Mouse (Mus musculus): ENCODE measurements around the gene Ncoa5. TPM values are rescaled to one million over a fixed set of nuclear protein-coding genes. Genes with fewer than 3 reads are reported as not detected.

The Ncoa5 gene
- total RNA-seq, 2 experiments from 2014 or later = 9.8 to 15.6 TPM

DNA sequence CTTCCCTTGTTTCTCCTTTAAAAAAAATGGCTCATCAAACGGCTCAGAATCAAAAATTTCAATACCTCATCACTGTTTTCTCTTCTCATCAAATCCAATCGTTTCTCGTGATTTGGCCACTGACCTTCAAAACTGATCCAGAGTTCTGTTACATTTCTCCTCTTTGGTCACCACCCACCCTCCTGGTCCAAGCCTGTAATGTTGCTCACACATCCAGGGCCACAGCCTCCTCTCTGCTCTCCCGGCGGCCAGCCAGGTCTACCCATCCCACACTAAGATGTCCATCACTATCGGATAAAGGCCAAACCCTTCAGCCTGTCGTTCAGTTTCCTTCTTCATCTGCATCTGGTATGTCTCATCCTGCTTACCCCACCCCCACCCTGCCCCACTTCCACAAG is 72.5 kb downstream of the Ncoa5 start:
- ATAC-seq (ENCODE audit: poor library complexity, severe bottlenecking) = no peak

DNA sequence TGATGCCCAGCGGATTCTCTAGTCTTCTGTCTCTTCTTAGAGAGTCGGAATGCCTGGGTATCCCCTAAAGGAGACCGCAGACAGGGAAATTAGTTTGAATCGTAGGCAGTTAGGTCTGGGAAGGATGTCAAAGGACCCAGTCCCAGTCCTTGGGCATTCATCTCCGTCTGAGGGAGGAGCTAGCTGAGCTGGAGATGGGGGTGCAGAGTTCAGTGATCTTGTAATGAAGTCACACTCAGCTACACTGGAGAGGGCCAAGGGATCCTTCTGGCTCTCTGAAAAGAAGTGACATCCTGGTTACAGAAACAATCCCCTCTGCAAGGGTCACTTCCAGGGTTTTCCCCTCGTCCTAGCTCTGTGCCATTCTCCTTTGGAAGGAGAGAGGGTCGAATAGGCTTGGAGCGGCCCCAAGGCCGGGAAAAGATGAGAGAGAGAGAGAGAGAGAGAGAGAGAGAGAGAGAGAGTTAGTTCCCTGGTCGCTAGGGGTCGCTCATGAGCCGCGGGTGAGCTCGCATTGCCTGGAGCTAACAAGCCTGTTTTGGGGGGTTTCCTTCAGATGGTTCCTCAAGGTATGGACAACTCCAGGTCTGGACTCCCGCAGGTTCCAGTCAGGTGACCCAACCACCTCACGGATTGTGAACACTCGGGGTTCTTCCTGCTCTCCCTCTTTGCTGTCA is 73.0 kb downstream of the Ncoa5 start:
- ATAC-seq (ENCODE audit: poor library complexity, severe bottlenecking) = peak; percentile 36; the same call in 1 of the 2 replicates

DNA sequence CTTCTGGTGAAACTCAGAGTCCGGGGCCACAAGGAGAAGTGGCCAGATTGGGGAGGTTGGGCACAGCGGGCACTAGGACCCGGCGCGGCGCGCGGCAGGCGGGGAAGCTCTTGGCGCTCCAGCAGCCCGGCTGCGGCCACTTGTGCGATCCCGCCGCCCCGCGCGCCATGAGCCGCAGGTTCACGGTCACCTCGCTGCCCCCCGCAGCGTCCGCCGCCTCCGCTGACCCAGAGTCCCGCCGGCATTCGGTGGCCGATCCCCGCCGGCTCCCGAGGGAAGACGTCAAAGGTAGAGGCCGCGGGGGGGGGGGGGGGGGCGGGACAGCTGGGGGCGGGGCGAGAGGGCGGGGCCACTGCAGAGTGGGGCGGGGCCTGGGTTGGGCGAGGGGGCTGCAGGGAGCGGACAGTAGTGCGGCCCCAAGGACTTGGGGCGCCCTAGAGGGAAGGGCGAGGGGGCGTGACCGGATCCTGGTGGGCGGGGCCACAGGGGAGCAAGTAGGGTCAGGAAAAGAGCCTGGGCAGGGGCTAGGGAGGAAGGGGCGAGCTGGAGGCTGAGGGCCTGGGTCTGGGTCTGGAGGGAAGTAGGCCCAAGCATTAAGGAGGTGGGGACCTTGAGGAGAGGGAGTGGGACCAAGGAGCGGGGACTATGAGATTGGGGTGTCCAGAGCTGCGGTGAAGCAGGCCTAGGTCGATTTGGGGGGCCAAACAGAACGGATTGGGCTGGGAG is 73.8 kb downstream of the Ncoa5 start, which contains the start of gene Slc12a5:
Slc12a5 (plus strand) TSS at position 87 of the 726 bp plus-strand sequence.
- peak; percentile 64 for ATAC-seq (ENCODE audit: poor library complexity, severe bottlenecking)

DNA sequence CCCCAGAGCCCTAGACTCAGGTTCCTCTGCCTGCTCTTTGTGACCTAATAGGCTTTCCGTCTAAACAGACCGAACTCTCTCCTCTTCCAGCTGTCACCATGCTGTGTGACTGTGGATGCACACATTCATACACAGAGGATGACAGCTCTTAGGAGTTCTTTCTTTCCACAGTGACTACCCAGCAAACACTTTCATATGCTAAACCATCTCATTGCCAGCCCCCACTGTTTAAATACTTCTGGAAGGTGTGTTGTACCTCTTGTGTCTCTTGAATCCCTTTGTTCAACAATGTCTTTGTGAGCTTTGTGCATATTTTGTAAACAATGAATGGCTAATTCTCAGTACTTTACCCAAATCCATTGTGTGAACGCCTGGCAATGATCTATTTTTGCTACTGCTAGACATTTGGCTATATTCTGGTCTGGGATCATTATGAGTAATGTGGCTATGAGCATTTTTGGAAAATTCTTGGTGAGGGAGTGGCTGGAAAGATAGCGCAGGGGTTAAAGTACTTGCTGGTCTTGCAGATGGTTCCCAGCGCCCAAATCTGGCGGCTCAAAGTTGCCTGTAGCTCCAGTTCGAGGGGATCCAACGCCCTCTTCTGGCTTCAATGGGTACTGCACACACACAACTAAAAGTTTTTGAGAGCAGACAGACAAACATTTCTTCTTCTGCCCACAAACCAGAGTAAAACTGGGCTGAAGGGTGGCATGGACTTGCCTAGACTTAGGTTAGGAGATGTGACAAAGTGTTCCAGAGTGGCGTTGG is 76.9 kb downstream of the Ncoa5 start:
- ATAC-seq (ENCODE audit: poor library complexity, severe bottlenecking) = no peak

DNA sequence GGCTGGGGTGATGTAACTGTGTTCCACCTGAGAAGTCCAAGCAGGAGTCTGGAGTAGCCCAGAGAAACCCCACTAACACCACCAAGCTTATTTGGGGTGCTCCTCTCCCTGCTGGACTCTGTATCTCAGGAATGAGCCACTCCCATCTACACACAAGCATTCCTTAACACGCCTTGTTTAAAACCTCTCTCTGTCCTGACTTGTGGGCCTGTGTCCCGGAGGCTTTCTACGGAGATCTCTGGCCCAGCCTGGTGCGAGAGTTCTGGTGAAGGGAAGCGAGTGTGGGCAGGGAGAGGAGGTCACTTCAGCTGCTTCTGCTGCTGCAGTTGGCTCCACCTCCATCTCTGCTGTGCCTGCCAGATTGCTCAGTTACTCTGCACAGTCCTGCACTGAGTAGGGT is 78.5 kb downstream of the Ncoa5 start:
- no peak for ATAC-seq (ENCODE audit: poor library complexity, severe bottlenecking)

DNA sequence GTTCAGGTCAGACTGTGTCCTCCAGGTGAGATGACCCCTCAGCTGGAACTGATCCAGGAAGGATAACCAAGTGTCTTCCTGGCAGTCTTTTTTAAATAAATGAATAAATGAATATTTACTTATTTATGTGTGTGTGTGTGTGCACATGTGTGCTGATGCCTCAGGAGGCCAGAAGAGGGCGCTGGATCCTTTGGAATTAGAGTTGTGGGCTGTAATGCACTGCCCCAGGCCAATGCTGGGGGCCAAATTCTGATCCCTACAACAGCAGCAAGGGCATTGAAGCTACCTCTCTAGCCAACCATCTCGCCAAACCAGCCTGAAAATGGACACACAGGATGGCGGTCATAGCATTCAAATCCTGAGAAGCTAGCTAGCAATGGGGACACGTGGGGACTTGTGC is 78.9 kb downstream of the Ncoa5 start:
- ATAC-seq (ENCODE audit: poor library complexity, severe bottlenecking) = no peak

DNA sequence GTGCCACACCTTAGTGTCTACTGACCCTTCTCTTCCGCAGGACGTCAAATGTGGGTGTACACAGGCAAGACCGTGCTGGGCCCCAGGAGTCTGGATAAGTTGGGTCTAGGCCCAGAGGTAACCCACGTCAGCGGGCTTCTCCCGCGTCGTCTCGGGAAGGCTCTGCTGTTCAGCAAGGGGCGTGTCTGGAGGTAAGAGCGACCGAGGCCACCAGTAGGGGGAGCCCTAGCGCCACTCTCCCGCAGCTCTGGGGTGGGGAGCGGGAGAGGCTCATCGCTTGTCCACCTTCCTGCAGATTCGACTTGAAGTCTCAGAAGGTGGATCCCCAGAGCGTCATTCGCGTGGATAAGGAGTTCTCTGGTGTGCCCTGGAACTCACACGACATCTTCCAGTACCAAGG is 81.4 kb downstream of the Ncoa5 start:
- peak; percentile 58 for ATAC-seq (ENCODE audit: poor library complexity, severe bottlenecking)

DNA sequence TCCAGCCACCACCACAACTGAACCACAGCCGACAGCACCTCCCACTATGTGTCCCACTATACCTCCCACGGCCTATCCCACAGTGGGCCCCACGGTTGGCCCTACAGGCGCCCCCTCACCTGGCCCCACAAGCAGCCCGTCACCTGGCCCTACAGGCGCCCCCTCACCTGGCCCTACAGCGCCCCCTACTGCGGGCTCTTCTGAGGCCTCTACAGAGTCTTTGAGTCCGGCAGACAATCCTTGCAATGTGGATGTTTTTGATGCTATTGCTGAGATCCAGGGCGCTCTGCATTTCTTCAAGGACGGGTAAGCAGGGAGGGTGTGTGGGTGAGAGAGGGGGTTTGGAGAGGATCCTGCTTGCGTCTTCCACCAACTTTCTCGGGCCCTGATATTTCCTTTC is 82.2 kb downstream of the Ncoa5 start:
- no peak for ATAC-seq (ENCODE audit: poor library complexity, severe bottlenecking)

DNA sequence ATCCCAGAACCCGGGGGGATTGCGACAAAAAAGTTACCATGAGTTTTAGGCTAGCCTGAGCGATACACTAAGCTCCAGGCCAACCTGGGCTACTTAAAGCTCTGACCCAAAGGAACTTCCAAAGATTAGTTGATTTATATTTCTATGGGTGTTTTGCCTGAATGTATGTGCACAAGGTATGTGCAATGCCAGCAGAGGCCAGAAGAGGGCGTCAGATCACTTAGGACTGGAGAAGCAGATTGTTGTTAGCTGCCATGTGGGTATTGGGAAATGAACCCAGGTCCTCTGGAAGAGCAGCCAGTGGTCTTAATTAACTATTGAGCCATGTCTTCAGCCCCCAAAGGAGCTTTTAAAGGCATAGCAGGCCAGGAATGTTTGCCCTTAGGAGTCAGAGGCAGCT is 82.9 kb downstream of the Ncoa5 start:
- no peak for ATAC-seq (ENCODE audit: poor library complexity, severe bottlenecking)

DNA sequence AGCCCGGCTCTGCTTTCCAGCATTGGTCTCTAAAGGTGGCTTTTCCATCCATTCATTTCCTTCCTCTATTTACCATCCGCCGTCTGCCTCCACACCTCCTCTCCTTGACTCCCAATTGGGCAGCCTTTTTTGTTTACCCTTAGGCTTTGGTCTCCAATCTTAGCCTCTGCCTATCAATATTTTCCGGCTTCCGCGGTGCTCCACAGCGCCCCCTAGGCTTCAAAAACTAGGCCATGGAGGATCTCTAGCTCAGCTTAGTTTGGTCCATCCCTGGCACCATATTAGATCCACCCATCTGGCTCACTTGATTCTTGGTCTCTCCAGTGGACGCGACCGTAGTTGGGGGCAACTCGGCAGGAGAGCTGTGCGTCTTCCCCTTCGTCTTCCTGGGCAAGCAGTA is 84.2 kb downstream of the Ncoa5 start:
- ATAC-seq (ENCODE audit: poor library complexity, severe bottlenecking) = 0 out of 2 replicates have a peak, but pooled peaks have one; percentile 8

Other genes with a start within 250 kb of the Ncoa5 start
- gene Snx21, start 249.0 kb downstream of the Ncoa5 start, total RNA-seq (2015) = 5.2 and 5.5 TPM in 2 replicates
- 3.2 and 5.0 TPM in 2 replicates for gene Snx21, start 249.0 kb downstream of the Ncoa5 start, total RNA-seq (2017)
- gene Acot8, start 230.0 kb downstream of the Ncoa5 start, total RNA-seq (2015) = 20.4 and 20.8 TPM in 2 replicates
- gene Acot8, start 230.0 kb downstream of the Ncoa5 start, total RNA-seq (2017) = 28.8 and 28.9 TPM in 2 replicates
- 2.3 and 3.4 TPM in 2 replicates for gene Zswim3, start 229.8 kb downstream of the Ncoa5 start, total RNA-seq (2015)
- gene Zswim3, start 229.8 kb downstream of the Ncoa5 start, total RNA-seq (2017) = 1.7 and 3.4 TPM in 2 replicates
- gene Zswim1, start 212.2 kb downstream of the Ncoa5 start, total RNA-seq (2015) = 5.7 and 6.4 TPM in 2 replicates
- 2.9 TPM in 2 replicates for gene Zswim1, start 212.2 kb downstream of the Ncoa5 start, total RNA-seq (2017)
- not detected in 2 replicates for gene Spata25, start 206.3 kb downstream of the Ncoa5 start, total RNA-seq (2015)
- gene Spata25, start 206.3 kb downstream of the Ncoa5 start, total RNA-seq (2017) = not detected in 2 replicates
- 192 and 200 TPM in 2 replicates for gene Ctsa, start 202.0 kb downstream of the Ncoa5 start, total RNA-seq (2015)
- 224 and 228 TPM in 2 replicates for gene Ctsa, start 202.0 kb downstream of the Ncoa5 start, total RNA-seq (2017)
- gene Neurl2, start 201.4 kb downstream of the Ncoa5 start, total RNA-seq (2015) = 2.7 and 3.4 TPM in 2 replicates
- gene Neurl2, start 201.4 kb downstream of the Ncoa5 start, total RNA-seq (2017) = 1.6 and 1.8 TPM in 2 replicates
- 3.8 and 7.1 TPM in 2 replicates for gene Pltp, start 177.2 kb downstream of the Ncoa5 start, total RNA-seq (2015)
- gene Pltp, start 177.2 kb downstream of the Ncoa5 start, total RNA-seq (2017) = 1.8 and 3.6 TPM in 2 replicates
- gene Pcif1, start 155.6 kb downstream of the Ncoa5 start, total RNA-seq (2015) = 38.4 and 47.1 TPM in 2 replicates
- 31.2 and 33.4 TPM in 2 replicates for gene Pcif1, start 155.6 kb downstream of the Ncoa5 start, total RNA-seq (2017)
- gene Zfp335, start 123.1 kb downstream of the Ncoa5 start, total RNA-seq (2015) = 15.6 and 16.1 TPM in 2 replicates
- 9.4 and 10.0 TPM in 2 replicates for gene Zfp335, start 123.1 kb downstream of the Ncoa5 start, total RNA-seq (2017)
- gene Mmp9, start 94.1 kb downstream of the Ncoa5 start, total RNA-seq (2015) = 326 and 367 TPM in 2 replicates
- 217 and 317 TPM in 2 replicates for gene Mmp9, start 94.1 kb downstream of the Ncoa5 start, total RNA-seq (2017)
- gene Slc12a5, start 74.1 kb downstream of the Ncoa5 start, total RNA-seq (2015) = 0.91 and 1.3 TPM in 2 replicates
- 0.48 and 0.89 TPM in 2 replicates for gene Slc12a5, start 74.1 kb downstream of the Ncoa5 start, total RNA-seq (2017)
- gene Cd40, start 20.8 kb upstream of the Ncoa5 start, total RNA-seq (2015) = 12.9 and 17.0 TPM in 2 replicates
- gene Cd40, start 20.8 kb upstream of the Ncoa5 start, total RNA-seq (2017) = 21.7 and 22.5 TPM in 2 replicates
- not detected in 2 replicates for gene 1700025C18Rik, start 55.9 kb upstream of the Ncoa5 start, total RNA-seq (2015)
- not detected in 2 replicates for gene 1700025C18Rik, start 55.9 kb upstream of the Ncoa5 start, total RNA-seq (2017)
- gene Cdh22, start 200.0 kb upstream of the Ncoa5 start, total RNA-seq (2015) = 0.09 TPM in 1 of 2 replicates, not detected in the other
- 0.07 TPM in 1 of 2 replicates, not detected in the other for gene Cdh22, start 200.0 kb upstream of the Ncoa5 start, total RNA-seq (2017)

Data from megakaryocyte, adult 5-6 weeks (primary cell).